Mouse (Mus musculus): ENCODE data around the gene Hist1h4m. TPM values are rescaled to one million over a fixed set of nuclear protein-coding genes. Genes with fewer than 3 reads are reported as not detected.
"Not testable (repeated sequence)": the region's sequence is repeated elsewhere in the genome, so short reads cannot be mapped to it uniquely, and the experiment has no call there.

Hist1h4m gene
- 3,201 and 5,019 TPM in 2 replicates for total RNA-seq (2017)

DNA sequence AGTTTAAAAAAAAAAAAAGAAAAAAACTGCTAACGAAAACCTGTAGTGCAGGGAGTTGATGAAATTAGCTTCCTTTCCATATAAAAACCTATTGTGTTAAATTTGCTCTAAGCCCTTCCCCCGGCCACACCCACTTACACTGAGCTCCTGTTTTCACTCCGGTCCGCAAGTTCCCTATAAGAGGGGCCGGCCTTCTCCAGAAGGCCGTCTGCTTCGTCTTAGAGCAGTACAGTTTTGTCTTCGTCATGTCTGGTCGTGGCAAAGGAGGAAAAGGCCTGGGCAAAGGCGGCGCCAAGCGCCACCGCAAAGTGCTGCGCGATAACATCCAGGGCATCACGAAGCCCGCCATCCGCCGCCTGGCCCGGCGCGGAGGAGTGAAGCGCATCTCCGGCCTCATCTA is at the start of gene Hist1h4m:
Hist1h4m (plus strand) TSS at position 208 of the 400 bp plus-strand sequence.
- ATAC-seq (replicated peaks; ENCODE audit: low read depth, poor library complexity, severe bottlenecking), result peak; percentile 52

GRCm38 (mm10) chr13:21778814-21779766 is 32.5 kb upstream of the Hist1h4m start:
- ATAC-seq (replicated peaks; ENCODE audit: low read depth, poor library complexity, severe bottlenecking), result peak; percentile 62

- peak; percentile 53 for ATAC-seq (replicated peaks; ENCODE audit: low read depth, poor library complexity, severe bottlenecking)
These were observed 31.5 kb upstream of the Hist1h4m start, which contains the start of gene Hist1h1b for GRCm38 (mm10) chr13:21779767-21780731. Hist1h1b (minus strand) TSS chr13:21780625.

DNA sequence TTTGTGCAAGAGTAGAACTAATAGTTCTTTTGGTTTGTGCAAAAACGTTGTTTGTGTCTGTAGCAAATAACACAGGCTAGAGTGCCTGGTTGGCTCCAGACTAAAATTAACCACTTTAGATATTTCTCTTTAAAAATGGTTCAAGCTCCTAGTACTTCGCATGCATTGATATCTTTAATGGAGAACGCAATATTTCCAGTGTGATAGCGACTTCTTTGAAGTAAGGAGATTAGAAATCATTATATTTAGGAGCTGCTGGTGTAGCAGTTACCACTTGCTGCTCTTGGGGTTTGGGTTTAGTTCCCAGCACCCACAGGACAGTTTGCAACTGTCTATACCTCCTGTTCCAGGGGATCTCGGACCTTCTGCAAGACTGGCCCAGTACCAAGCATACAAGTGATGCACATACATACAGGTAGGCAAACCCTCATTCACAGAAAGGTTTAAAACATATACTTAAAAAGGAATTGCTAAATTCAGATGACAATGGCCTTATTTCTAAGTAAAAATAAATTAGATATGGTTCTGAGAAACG is 30.5 kb upstream of the Hist1h4m start:
- no peak for ATAC-seq (replicated peaks; ENCODE audit: low read depth, poor library complexity, severe bottlenecking)

GRCm38 (mm10) chr13:21781639-21782038 is 29.9 kb upstream of the Hist1h4m start:
- ATAC-seq (replicated peaks; ENCODE audit: low read depth, poor library complexity, severe bottlenecking), result no peak

- not testable (repeated sequence) for ATAC-seq (replicated peaks; ENCODE audit: low read depth, poor library complexity, severe bottlenecking)
These were observed 28.9 kb upstream of the Hist1h4m start for GRCm38 (mm10) chr13:21782361-21783254.

DNA sequence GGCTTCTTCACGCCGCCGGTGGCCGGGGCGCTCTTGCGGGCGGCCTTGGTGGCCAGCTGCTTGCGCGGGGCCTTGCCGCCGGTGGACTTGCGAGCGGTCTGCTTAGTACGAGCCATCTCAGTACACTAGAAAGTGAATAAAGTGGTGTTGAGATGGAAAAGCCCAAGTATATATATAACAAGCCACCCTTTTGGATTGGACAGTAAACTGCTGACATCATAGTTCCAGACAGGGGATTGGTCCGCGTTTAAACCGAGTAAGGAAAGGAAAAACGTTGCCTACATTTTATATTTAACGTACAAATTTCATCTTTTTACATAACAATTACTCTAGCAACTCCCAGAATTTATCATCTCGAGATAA is 28.3 kb upstream of the Hist1h4m start, which contains the start of gene Hist1h3i:
Hist1h3i (minus strand) TSS at position 116 of the 363 bp plus-strand sequence.
- peak; percentile 33 for ATAC-seq (replicated peaks; ENCODE audit: low read depth, poor library complexity, severe bottlenecking)

GRCm38 (mm10) chr13:21783734-21784161 is 27.8 kb upstream of the Hist1h4m start:
- no peak for ATAC-seq (replicated peaks; ENCODE audit: low read depth, poor library complexity, severe bottlenecking)

GRCm38 (mm10) chr13:21784311-21784710 is 27.2 kb upstream of the Hist1h4m start:
- no peak for ATAC-seq (replicated peaks; ENCODE audit: low read depth, poor library complexity, severe bottlenecking)

DNA sequence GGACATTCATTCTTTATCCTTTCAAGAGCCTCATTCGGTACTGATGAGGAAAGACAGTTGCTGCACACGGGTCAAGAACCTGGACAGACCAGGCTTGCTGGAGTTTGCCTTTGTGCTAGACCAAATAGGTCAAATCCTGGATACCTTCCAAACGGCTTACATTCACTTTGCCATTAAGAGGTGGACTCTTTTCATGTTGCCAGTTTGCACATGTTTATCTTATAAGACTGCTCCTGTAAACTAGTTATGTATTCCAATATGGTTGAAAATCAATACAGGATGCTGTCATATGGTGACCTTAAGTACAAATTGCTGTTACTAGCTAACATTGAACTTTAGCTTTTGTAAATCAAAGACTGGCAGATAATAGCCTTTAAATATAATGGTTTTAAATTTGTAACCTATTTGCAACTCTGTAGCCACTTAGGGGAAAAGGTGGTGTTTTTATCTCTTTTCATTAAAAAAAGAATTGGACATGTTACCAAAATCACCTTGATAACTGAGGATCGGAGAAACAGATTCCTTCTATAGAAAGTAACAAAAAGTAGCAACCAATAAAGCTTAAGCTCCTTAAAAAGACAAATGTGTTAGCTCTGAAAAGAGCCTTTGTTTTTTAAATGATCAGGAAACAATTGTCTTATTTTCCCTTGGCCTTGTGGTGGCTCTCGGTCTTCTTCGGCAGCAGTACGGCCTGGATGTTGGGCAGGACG is 25.2 kb upstream of the Hist1h4m start:
- no peak for ATAC-seq (replicated peaks; ENCODE audit: low read depth, poor library complexity, severe bottlenecking)

GRCm38 (mm10) chr13:21786899-21787629 is 24.5 kb upstream of the Hist1h4m start, which contains the start of the genes Hist1h2an and Hist1h2bp:
Hist1h2an (minus strand) TSS chr13:21787218.
Hist1h2bp (plus strand) TSS chr13:21787461.
- peak; percentile 86 for ATAC-seq (replicated peaks; ENCODE audit: low read depth, poor library complexity, severe bottlenecking)

DNA sequence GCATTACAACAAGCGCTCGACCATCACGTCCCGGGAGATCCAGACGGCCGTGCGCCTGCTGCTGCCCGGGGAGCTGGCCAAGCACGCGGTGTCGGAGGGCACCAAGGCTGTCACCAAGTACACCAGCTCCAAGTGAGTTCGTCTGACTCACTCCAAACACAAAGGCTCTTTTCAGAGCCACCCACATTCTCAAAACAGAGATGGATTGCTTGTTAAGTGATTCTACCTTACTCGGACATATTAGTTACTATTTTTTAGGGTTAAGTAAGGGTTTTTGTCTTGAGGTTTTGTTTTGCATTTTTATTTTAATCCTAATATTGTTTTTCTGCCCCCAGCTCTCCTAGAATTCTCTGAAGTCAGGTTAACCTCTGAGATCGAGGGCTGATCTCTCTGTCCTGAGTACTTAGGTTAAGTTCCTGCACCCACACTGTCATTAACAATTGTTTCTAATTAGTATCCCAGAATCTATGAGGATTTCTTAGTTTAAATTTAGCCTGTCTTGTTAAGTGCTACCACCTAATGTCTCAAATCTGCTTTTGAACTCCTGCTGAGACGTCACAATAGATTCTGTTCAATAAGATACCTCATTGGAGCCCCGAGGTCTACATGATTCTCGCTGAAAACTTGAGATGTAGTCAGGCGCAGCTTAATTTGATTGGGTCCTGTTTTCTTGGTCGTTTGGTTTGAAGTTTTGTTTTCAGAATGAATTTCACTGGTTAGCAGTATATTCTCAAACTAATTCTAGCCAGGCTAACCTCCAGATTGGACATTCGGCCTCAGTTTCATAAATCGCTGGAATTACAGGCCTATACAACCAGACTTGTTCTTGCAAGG is 23.6 kb upstream of the Hist1h4m start:
- no peak for ATAC-seq (replicated peaks; ENCODE audit: low read depth, poor library complexity, severe bottlenecking)

DNA sequence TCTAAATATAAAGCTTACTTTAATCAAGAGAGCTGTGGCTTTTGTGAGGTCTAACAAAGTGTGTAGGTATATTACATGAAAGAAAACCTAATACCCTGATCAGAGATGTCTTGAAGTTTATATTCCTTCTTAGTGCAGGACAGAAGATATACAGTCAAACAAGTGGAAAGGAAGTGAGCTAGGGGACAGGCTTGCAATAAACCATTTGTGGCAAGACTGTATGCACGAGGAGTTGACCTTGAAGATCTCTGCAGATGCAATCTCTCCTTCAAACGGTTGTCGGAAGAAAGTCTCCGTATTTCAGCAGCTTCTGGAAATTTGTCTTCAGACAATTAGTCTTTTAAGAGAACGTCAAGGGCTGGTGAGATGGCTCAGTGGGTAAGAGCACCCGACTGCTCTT is 21.6 kb upstream of the Hist1h4m start:
- no peak for ATAC-seq (replicated peaks; ENCODE audit: low read depth, poor library complexity, severe bottlenecking)

- no peak for ATAC-seq (replicated peaks; ENCODE audit: low read depth, poor library complexity, severe bottlenecking)
These were observed 20.8 kb upstream of the Hist1h4m start for GRCm38 (mm10) chr13:21790601-21791283.

DNA sequence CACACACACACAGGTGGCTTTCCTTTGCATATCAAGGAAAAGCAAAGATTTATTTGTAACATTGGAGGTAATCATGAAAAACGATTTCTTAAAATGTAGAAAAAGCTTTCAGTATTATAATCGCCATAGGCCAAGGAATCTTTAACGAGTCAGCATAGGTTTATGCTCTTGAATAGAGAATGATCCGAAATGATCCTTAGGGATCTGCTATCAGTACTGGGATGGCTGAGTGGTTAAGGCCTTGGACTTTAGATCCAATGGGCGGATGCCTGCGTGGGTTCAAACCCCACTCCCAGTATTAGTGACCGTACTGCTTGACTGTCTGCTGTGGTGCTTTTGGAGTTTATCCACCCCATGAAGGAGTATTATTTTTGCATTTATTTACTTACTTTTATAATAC is 16.0 kb upstream of the Hist1h4m start:
- ATAC-seq (replicated peaks; ENCODE audit: low read depth, poor library complexity, severe bottlenecking), result no peak

- ATAC-seq (replicated peaks; ENCODE audit: low read depth, poor library complexity, severe bottlenecking), result peak; percentile 98
These were observed 14.4 kb upstream of the Hist1h4m start for GRCm38 (mm10) chr13:21797163-21797562.

All from common myeloid progenitor, adult 5-6 weeks (primary cell).